Mouse (Mus musculus): Measurements from ENCODE around the gene Spata13. TPM values are rescaled to one million over a fixed set of nuclear protein-coding genes. Genes with fewer than 3 reads are reported as not detected.

Gene Spata13
- polyA plus RNA-seq, 1 experiment from 2014 or later, result 2.9 TPM

- no peak for ATAC-seq
- no peaks in the 10 kb centered on the region for H3K27me3 ChIP-seq
- in situ Hi-C loops (cut with MboI; ENCODE audit: low pct_unique_long_range_greater_than_20kb), result no loop called here
- DNase-seq (ENCODE audit: low read depth, low spot score), result no peak
- TF ChIP-seq CTCF (IDR thresholded peaks at IDR 0.05), result no peak
- POLR2A ChIA-PET, result no interaction called here
- CTCF ChIA-PET, result no interaction called here
Measured at GRCm38 (mm10) chr14:60733706-60734105, 99.9 kb downstream of the Spata13 start.

- ChIA-PET CTCF (interaction anchor here (1.1 kb wide), 2 partner anchors 24 to 35 kb away, joined by 4 to 6 read pairs; no protein-coding TSS in a partner anchor), POLR2A (no interaction called here)
- H3K27me3 ChIP-seq, result no peaks in the 10 kb centered on the region
- TF ChIP-seq CTCF (IDR thresholded peaks at IDR 0.05), result no peak
- peak; percentile 38 for ATAC-seq
- DNase-seq (ENCODE audit: low read depth, low spot score), result no peak
- in situ Hi-C loops (cut with MboI; ENCODE audit: low pct_unique_long_range_greater_than_20kb), result no loop called here
Measured at GRCm38 (mm10) chr14:60735206-60735605, 101.4 kb downstream of the Spata13 start.

- ATAC-seq (no peak), DNase-seq (ENCODE audit: low read depth, low spot score) (no peak)
- CTCF ChIA-PET, result interaction anchor here (0.9 to 1.1 kb wide), 2 partner anchors 24 to 31 kb away, joined by 3 to 6 read pairs; no protein-coding TSS in a partner anchor
Measured at GRCm38 (mm10) chr14:60735848-60736547, 102.2 kb downstream of the Spata13 start.

GRCm38 (mm10) chr14:60736591-60737192 lies 102.9 kb downstream of the Spata13 start:
- H3K27me3 ChIP-seq, result no peaks in the 10 kb centered on the region
- in situ Hi-C loops (cut with MboI; ENCODE audit: low pct_unique_long_range_greater_than_20kb), result no loop called here
- ChIA-PET CTCF (interaction anchor here (0.9 kb wide), 1 partner anchor 30 kb away, joined by 3 read pairs; no protein-coding TSS in a partner anchor), POLR2A (interaction anchor here (0.5 kb wide), 1 partner anchor 1288 kb away, joined by 14 read pairs; no protein-coding TSS in a partner anchor)
- TF ChIP-seq CTCF (IDR thresholded peaks at IDR 0.05), result no peak
- DNase-seq (ENCODE audit: low read depth, low spot score), result no peak
- peak; percentile 20 for ATAC-seq

More at GRCm38 (mm10) chr14:60735848-60736547, 102.2 kb downstream of the Spata13 start:
- in situ Hi-C loops (cut with MboI; ENCODE audit: low pct_unique_long_range_greater_than_20kb), result no loop called here
- TF ChIP-seq CTCF (IDR thresholded peaks at IDR 0.05), result no peak
- POLR2A ChIA-PET, result no interaction called here
- no peaks in the 10 kb centered on the region for H3K27me3 ChIP-seq

GRCm38 (mm10) chr14:60737202-60737611 lies 103.4 kb downstream of the Spata13 start:
- in situ Hi-C loops (cut with MboI; ENCODE audit: low pct_unique_long_range_greater_than_20kb), result no loop called here
- DNase-seq (ENCODE audit: low read depth, low spot score) (no peak), ATAC-seq (no peak)
- H3K27me3 ChIP-seq, result no peaks in the 10 kb centered on the region
- no peak for TF ChIP-seq CTCF (IDR thresholded peaks at IDR 0.05)
- POLR2A ChIA-PET, result interaction anchor here (0.5 kb wide), 1 partner anchor 1288 kb away, joined by 14 read pairs; no protein-coding TSS in a partner anchor
- CTCF ChIA-PET, result interaction anchor here (0.9 to 1.5 kb wide), 3 partner anchors 29 to 47 kb away, joined by 3 read pairs; partner anchors contain the start of gene Mipep

DNA sequence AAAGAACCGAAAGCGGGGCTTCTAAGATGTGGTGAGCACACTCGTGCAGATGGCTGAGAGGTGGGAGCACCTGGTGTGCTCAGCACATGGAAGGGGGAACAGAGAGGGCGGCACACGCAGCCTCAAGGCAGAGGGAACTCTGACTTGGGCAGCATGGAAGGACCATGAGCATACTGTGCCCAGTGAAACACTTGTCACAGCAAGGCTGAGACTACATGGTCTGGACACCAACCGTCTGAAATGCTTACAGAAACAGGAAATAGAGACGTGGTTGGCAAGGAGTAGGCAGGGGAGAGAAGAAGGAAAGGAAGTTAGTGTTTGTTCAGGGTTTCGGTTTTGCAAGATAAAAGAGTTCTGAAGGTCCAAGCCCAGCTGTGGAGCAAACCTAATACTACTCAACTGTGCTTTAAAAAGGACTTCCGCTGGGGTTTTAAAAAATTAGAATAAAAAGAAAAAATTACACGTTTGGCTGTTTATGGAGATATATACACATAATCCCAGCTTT lies 104.7 kb downstream of the Spata13 start:
- ATAC-seq (no peak), DNase-seq (ENCODE audit: low read depth, low spot score) (no peak)
- in situ Hi-C loops (cut with MboI; ENCODE audit: low pct_unique_long_range_greater_than_20kb), result no loop called here
- H3K27me3 ChIP-seq, result no peaks in the 10 kb centered on the region
- TF ChIP-seq CTCF (IDR thresholded peaks at IDR 0.05), result no peak
- ChIA-PET CTCF (interaction anchor here (1.2 to 1.5 kb wide), 2 partner anchors 32 to 46 kb away, joined by 3 read pairs; partner anchors contain the start of gene Mipep), POLR2A (no interaction called here)

GRCm38 (mm10) chr14:60739155-60739554 lies 105.4 kb downstream of the Spata13 start:
- ChIA-PET POLR2A (no interaction called here), CTCF (no interaction called here)
- no peaks in the 10 kb centered on the region for H3K27me3 ChIP-seq
- no peak for DNase-seq (ENCODE audit: low read depth, low spot score)
- in situ Hi-C loops (cut with MboI; ENCODE audit: low pct_unique_long_range_greater_than_20kb), result no loop called here
- TF ChIP-seq CTCF (IDR thresholded peaks at IDR 0.05), result no peak
- ATAC-seq, result no peak

- in situ Hi-C loops (cut with MboI; ENCODE audit: low pct_unique_long_range_greater_than_20kb), result no loop called here
- DNase-seq (ENCODE audit: low read depth, low spot score), result no peak
- no peaks in the 10 kb centered on the region for H3K27me3 ChIP-seq
- ATAC-seq, result no peak
- POLR2A ChIA-PET, result no interaction called here
- CTCF ChIA-PET, result interaction anchor here (3.3 kb wide), 1 partner anchor 31 kb away, joined by 21 read pairs; no protein-coding TSS in a partner anchor
- no peak for TF ChIP-seq CTCF (IDR thresholded peaks at IDR 0.05)
Measured at GRCm38 (mm10) chr14:60739616-60740015, 105.8 kb downstream of the Spata13 start.

GRCm38 (mm10) chr14:60740507-60740906 lies 106.7 kb downstream of the Spata13 start:
- DNase-seq (ENCODE audit: low read depth, low spot score), result no peak
- no peaks in the 10 kb centered on the region for H3K27me3 ChIP-seq
- TF ChIP-seq CTCF (IDR thresholded peaks at IDR 0.05), result no peak
- CTCF ChIA-PET, result interaction anchor here (3.3 kb wide), 1 partner anchor 30 kb away, joined by 21 read pairs; no protein-coding TSS in a partner anchor
- POLR2A ChIA-PET, result no interaction called here
- ATAC-seq, result no peak
- in situ Hi-C loops (cut with MboI; ENCODE audit: low pct_unique_long_range_greater_than_20kb), result no loop called here

- ChIA-PET POLR2A (no interaction called here), CTCF (interaction anchor here (3.3 kb wide), 1 partner anchor 30 kb away, joined by 21 read pairs; no protein-coding TSS in a partner anchor)
- DNase-seq (ENCODE audit: low read depth, low spot score) (no peak), ATAC-seq (no peak)
- TF ChIP-seq CTCF (IDR thresholded peaks at IDR 0.05), result no peak
- no peaks in the 10 kb centered on the region for H3K27me3 ChIP-seq
- in situ Hi-C loops (cut with MboI; ENCODE audit: low pct_unique_long_range_greater_than_20kb), result no loop called here
Measured at GRCm38 (mm10) chr14:60741033-60741432, 107.2 kb downstream of the Spata13 start.

Measured in Patski (cell line).